Mouse (Mus musculus): ENCODE data around the gene Syt16.

Syt16 gene

DNA sequence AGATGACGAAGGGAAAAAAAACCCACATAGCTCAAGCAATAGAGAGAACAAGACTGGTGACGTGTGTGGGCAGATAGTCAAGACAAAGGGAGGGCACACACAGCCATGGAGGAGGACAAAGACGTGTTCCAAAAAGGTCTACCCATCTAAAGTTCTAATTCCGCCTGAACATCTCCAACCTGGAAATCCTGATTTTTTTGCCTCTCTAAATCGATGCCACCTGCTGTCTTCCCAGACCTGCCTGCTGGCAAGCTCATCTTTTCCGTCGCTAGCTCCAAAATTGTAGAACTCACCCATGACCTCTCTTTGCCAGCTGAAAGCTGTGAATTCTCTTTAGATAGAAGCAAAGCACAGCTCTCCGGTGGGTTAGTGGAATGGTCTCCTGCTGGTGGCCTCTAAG lies 238.7 kb downstream of the Syt16 start:
- DNase-seq, result no peak

DNA sequence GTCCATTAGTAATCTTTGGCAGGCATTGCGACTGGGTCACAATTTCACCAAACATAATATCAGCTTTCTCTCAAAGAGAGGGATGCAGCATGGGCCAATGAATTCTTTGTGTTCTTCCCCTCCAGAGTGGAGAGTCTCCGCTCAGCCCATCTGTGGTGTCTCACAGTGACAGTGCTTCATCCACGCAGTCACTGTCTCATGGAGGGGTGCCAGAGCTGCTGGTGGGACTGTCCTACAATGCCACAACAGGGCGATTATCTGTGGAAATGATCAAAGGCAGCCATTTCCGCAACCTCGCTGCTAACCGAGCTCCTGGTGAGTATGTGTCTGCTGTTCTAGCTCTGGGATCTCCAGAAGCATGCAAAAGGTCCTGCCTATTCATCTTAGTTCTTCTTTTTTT lies 240.6 kb downstream of the Syt16 start:
- no peak for DNase-seq

DNA sequence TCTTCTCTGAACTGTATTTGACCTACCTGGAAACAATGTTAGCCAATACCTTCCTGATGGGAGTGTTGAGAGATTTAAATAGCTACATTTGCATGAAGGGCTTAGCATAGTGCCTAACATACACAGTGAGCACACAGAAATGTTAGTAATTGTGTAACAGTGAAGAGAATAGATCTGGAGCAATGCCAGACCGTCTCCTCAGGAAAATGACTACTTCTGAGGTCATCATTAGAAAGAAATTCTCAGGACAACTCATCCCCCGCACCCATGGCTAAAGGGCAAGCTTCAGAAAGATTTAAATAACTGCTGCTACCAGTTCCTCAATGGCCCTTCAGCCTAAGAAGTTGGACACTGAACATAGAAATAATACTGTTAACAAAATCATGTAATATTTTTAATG lies 241.3 kb downstream of the Syt16 start:
- no peak for DNase-seq

GRCm38 (mm10) chr12:74264846-74265245 lies 267.4 kb downstream of the Syt16 start:
- DNase-seq, result no peak

- DNase-seq, result no peak
These were observed 269.6 kb downstream of the Syt16 start for GRCm38 (mm10) chr12:74267049-74267448.

DNA sequence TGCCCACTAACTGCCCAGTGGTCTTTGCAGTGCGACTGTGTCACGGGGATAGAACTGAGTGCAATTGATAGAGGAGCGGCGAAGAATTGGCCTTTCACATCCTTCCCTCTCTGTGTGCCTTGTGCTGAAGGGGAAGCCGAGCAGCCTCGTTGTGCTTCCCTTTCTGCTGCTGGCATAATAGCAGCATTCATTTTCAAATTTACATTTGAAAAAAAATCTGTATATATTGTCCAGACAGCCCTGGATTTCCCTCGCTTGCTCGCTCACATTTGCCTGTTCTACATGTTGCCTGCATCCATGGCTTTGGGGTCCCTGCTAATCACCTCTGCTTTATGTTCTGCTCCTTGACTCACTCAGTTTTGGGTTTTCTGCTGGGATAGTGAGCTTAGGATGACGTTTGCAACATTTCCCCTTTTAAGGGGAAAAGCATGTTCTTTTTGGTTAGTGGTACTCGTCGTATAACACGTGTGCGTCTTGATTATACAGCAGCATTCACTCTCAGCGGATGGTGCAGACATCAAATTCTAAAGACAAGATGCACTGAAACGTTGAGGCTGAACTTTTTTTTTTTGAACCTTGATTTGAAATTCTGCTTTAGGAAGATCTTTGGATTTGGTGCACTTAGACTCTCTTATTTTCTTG lies 271.3 kb downstream of the Syt16 start:
- no peak for DNase-seq

- DNase-seq, result no peak
These were observed 275.1 kb downstream of the Syt16 start for GRCm38 (mm10) chr12:74272545-74272944.

- no peak for DNase-seq
These were observed 279.8 kb downstream of the Syt16 start for GRCm38 (mm10) chr12:74277265-74277664.

GRCm38 (mm10) chr12:74281403-74281802 lies 283.9 kb downstream of the Syt16 start:
- DNase-seq, result no peak

DNA sequence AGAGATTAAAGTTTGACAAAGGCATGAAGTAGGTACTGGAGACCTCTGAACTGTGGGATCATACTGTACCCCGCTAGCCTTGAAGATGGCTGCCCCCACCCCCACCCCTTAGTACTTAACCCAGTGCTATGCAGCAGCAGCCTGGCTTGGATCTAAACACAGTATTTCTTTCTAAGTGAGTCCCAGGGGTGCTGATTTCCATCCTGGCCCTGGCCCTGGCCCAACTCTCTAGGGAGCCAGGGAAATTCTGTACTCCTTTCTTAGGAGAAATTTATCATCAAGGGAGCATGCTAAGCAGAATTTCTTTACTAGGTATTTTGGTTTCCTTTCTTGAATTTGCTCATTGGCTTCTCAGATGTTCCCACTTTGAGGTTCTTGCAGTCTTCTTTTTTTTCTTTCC lies 285.4 kb downstream of the Syt16 start:
- DNase-seq, result no peak

DNA sequence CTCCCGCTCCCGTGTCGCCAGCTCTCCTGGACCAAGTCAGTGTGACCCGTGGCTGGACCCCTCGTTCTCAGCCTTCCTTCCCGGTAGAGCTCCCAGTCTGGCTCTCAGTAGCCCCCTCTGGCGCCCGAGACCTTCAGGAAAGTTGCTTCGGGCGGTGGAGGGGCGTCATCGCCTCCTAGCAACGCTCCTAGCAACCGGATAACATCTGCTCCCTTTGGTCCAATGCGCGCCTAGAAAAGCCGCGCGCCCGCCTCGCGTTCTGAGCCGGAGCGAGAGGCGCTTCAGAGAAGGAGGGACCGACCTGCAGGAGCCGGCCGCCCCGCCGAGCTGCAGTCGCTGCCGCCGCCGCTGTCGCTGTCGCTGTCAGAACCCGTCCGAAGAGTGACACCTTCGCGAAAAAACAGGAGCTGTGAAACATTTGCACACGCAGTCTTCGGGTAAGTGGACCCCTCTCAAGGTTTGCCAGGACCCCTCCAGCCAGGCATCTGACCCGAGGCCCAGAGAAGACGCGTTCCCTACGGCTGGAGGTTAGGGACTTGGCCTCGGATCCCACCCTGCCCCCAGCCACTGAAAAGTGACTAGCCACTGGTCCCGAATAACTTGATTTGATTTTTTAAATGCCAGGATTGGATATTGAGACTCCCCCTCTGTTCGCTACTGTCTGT lies 286.7 kb downstream of the Syt16 start:
- DNase-seq, result peak; percentile 29 to 55

DNA sequence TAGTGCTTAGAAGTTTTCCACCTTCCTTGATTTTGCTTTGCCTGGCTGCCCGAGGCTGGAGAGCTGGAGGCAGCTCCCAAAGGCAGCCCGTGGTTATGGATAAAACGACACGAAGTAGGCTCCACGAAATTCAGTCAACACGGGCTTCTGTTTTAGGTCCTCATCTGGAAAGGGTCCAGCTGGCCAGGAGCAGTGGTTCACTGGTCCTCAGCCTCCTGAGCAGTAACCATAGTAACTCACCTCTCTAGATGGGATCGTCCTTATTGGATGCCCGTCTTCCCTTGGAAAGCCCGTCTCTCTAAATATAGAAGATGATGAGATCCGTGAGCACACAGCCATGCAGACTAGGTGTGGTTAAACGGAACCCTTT lies 287.2 kb downstream of the Syt16 start:
- no peak for DNase-seq

DNA sequence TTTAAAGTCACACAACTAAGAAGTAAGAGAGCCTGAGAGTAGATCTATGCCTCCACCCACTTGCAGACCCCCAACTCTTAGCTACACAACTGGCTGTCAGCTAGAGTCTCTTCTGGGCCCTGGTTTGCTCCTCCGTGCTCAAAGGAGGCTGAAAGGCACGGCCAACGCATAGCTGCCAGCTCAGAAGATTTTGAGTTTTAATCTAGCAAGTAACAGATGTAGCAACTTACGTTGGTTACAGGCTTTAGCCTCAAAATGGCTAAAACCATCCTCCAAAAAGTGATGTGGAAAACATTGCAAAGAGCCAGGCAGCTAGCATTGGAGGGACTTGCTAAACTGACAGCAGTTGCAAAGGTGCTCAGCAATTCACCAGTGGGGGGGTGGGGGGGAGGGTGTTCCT lies 293.5 kb downstream of the Syt16 start:
- no peak for DNase-seq

GRCm38 (mm10) chr12:74293624-74294023 lies 296.2 kb downstream of the Syt16 start:
- DNase-seq, result no peak

- DNase-seq, result no peak
These were observed 298.9 kb downstream of the Syt16 start for GRCm38 (mm10) chr12:74296374-74296773.

DNA sequence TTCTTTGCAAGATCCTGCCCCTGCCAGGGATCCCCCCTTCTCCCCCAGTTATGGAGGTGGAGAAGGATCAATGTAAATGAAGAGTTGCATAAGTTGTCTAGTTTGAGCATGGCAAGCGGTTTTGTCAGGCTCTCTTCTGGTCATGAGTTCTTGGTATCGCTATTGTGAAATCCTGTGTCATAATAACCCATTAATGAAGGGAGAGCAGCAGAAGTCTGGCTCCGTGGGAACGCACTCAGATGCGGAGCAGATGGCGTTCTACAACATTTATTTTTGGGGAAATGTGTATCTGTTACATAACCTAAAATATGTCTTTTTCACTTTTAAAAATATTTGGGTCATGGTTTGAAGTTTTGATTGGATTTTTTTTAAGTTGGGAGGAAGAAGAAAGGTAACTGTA lies 304.1 kb downstream of the Syt16 start:
- no peak for DNase-seq

GRCm38 (mm10) chr12:74303418-74304294 lies 306.2 kb downstream of the Syt16 start:
- no peak for DNase-seq

GRCm38 (mm10) chr12:74312611-74313010 lies 315.1 kb downstream of the Syt16 start:
- DNase-seq, result no peak

DNA sequence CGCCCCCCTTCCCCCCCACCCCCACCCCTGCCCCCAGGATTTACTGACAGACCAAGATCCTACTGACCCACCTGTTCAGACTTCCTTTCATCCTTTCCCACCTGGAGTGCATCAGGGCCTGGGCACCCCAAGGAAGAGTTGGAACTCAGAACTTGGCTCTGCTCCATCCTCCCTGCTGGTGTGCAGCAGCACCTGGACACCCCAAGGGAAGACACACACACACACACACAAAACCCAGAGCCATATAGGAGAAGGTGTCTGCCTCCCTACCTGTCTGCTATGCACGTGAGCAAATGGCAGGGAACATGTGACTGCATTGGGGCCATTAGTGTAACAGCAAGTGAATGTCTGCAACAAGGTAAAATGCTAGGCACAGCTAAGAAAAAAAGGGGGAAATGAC lies 317.8 kb downstream of the Syt16 start:
- no peak for DNase-seq

GRCm38 (mm10) chr12:74316344-74316973 lies 319.0 kb downstream of the Syt16 start, which contains the start of gene Gm11042:
TSS of gene Gm11042 (minus strand) at chr12:74316394.
- no peak for DNase-seq

DNA sequence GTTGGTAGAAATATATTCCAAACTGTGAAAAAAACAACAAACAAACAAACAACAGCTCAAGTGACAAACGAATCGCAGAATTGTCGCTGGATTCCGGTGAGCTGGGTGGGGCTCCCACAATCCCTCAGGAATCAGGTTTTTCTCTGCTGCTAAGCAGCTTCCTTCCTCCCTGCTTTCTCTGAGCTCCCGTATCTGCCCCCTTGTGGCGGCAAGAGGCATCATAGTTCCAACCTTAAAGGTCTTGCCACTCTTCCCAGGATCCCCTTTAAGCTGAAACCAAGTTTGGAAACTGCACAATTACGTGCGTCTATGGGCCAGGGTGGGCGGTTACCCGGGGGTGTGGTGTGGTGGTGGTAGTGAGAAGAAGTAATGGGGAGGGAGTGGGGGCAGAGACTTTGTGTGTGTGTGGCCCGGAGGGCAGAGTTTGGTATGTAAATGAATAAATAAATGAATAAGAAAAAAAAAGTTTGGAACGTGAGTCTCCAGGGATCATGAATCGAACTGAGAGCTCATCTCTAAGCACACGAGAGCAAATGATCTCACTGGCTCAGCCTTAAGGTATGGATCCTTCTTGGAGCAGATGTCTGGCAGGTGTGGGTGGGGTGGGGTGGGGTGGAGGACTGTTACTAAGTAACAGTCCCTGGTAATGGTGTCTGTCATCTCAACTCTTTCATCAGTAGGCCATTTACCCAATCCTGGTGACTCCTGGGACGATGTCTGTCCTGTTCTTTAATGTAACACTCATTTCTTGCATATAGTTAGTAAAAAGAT lies 319.7 kb downstream of the Syt16 start:
- DNase-seq, result peak; percentile 58

GRCm38 (mm10) chr12:74320318-74320717 lies 322.9 kb downstream of the Syt16 start:
- peak; percentile 41 to 54 for DNase-seq

GRCm38 (mm10) chr12:74321981-74322380 lies 324.5 kb downstream of the Syt16 start:
- no peak for DNase-seq

Measured in thymus, postnatal 36 days (tissue).